Mouse (Mus musculus) spleen, embryonic (tissue): ENCODE results near the gene Pus10.

Source experiments
- CTCF ChIA-PET: fragments of 350-600 bp; sonication (Branson Sonifier 250); formaldehyde crosslinking; loops from one replicate; lab custom pipeline; 2022; lab: Charles Lee

Pus10 gene

DNA sequence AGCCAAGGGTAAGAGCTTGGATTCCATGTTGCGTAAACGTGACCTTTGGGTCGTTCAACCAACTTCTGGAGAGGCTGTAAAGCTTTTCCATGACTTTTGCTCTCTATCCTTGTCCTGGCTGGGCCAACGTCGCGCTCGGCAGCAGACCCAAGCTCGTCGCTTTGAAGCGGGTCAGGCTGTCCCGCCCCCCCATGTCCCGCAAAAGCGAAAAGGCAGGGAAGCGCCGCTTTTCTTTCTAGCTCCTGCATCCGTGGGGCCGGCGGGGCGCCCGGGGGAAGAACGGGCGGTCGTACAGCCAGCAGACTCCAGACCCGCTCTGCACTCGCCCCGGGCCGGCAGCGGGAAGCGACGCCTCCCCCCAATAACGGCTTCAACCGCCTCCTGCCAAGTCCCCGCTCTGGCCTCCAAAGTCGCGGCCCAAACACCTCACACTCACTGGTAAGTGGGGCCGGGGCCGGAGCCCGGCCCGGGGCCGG is at the start of gene Pus10:
Gene Pus10 (plus strand): TSS at position 364 of the 476 bp plus-strand sequence.
- CTCF ChIA-PET: interaction anchor here (0.5 kb wide), 1 partner anchor 105 kb away, joined by 3 read pairs; the partner anchor contains the start of gene Rel

DNA sequence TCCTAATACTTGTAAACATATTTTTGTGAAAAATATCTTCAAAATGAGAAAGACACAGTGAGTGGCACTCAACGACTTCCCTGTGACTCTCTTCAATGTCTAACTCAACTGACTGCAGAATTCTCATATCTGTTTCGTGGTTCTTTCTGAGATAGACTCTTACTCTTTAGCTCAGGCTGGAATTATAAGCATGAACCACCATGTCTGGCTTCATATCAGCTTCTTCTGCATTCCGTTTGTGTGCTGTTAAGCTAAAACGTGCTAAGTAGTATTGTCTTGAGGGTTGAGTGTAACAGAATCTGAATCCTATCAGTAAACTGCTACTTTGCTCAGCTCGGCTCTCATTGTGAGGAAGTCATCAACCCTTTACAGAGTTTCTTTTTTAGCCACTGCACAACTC is 46.5 kb upstream of the Pus10 start:
- CTCF ChIA-PET: no interaction called here

DNA sequence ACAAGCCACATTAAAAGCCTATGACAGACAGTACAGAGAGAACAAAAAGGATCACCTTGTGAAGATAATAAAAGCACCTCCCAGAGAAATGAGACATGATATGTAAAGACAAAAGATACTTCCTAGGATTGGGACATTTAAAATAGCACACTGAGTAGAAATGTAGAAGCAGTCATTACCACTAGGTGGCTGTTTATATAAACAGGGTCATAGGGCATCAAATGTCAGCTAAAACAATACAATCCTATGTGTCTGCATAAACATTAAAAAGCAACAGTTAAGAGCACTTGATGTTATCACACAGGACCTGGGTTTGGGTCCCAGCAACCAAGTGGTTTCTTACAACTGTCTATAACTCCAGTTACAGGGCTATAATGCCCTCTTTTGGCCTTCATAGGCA is 34.8 kb upstream of the Pus10 start:
- CTCF ChIA-PET: interaction anchor here (0.7 kb wide), 1 partner anchor 132 kb away, joined by 3 read pairs; no protein-coding TSS in a partner anchor

DNA sequence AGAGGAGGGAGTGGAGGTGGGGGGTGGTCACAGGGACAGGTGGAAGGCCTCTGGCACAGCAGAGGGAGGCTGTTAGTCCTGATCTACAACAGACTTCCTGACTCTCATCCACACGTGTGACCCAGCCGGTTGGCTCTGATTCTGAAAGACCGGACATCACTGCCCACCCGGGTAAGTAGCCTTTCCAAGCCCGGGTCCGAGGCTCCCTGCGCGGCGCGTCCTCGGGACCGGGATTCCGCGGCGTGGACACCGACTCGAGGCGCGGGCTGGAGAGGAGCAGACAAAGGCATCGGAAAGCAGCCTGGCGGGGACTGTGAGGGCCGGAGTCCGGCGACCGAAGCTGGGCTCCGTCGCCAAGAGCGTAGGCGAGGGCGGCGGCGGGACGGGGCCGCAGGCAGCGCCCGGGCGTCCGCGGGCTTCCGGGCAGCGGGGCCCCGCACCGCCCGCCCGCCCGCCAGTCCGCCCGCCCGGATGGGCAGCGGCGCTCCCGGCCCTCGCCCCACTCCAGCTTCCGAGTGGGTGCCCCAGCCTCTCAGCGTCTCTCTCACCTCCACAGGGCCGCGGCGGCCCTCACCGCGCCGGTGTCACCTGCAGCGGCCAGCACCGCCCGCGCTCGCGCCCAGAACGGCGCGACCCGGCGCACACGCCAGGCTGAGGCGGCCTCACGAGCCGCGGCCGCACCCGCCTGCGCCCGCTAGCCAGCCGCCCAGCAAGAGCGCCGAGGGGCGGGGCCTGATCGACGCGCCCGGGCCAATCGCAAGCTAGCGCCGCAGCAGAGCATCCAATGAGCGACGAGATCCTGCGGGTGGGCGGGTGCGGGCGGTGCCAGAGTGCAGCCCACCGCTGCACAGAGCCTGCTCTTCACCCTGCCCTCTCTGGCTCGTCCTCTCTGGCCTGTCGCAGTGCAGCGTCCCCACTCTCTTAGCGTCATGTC is 32.3 kb upstream of the Pus10 start, which contains the start of gene 0610010F05Rik:
Gene 0610010F05Rik (minus strand): TSS at position 695 of the 934 bp plus-strand sequence.
- CTCF ChIA-PET: interaction anchor here (0.7 kb wide), 1 partner anchor 18 kb away, joined by 4 read pairs; no protein-coding TSS in a partner anchor

DNA sequence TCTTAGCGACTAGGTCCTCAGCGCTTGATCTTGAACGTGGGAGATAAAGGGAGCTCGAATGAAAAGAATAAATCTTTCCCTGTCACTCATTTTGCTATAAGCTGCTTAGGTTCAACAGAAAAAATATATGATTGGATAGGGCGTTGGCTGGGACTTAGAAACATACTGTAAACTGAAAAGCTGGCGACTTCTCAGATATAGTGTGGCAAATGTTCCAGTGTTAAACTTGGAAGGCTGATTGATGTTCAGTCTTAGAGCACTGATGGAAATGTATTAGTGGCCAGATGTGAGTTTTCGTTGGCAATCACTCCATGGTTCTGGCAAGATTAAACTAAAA is 31.6 kb upstream of the Pus10 start:
- CTCF ChIA-PET: interaction anchor here (0.7 kb wide), 1 partner anchor 17 kb away, joined by 4 read pairs; no protein-coding TSS in a partner anchor

DNA sequence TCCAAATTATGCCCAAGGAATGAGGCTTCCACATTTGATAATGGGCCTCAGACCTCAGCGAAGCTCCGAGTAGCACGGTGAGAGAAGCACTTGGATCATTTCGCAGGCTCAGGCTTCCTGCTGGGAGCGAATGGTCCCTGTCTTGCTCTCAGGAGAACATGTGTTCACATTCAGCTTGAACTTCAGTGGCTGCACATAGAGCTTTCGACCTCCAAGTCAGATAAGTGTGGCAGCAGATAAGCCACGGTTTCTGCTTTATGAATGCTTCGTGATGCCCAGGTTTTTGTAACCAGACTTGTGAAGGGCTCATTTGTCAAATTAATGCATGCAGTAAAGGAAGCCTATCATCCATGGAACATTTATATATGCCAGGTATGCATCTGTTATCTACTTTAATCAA is 30.9 kb upstream of the Pus10 start:
- CTCF ChIA-PET: no interaction called here

DNA sequence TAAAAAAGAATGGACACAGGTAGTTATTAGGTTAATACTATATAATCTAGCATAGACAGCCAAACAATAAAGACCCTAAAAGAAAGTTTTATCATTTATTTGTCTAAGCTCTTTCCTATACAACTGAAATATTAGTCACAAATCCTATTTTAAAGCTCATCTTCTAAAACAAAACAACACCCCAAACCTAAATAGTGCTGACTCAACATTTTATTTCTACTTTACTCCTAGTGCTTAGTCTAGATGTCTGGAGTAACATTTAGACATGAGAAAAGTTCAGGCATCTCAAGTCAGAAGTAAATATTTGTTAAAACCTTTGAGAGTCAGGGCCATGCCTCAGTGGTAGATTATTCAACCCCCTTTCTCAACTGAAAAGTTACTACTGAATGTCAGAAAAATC is 18.0 kb upstream of the Pus10 start:
- CTCF ChIA-PET: interaction anchor here (0.6 kb wide), 1 partner anchor 166 kb away, joined by 3 read pairs; no protein-coding TSS in a partner anchor

DNA sequence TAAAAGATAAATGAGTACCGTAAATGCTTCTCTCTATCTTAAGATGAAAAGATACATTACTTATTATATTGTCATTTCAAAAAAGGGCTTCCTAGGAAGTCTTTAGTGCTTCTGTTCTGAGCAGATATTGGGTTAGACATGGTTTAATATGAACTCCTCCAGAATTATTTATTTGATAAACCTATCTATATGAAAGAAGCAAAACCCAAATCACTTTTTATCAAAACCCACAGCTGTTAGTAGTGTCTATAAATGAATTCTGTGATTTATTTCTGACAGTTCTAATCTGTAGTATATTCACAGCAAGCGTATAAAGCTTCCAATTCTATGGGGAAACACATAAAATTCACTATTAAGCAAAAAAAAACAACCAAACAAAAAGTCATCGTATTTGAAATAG is 17.6 kb upstream of the Pus10 start:
- CTCF ChIA-PET: no interaction called here

DNA sequence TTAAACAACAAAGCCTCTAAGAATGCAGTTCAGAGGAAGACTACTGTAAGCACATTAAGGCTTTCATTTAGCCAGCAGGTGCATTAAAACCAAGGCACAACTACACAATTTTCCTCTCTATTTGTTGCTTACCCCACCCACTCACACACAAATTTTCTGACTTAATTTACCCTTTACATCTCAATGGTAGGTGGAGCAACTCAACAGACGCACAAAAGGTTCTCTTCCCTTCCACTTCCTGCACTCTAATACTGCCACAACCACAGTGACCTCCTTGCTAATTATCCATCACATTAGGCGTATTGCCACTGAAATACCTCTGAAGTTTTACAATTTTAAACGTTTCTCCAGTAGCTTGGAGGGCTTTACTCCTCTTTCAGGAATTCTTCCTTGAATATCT is 11.8 kb upstream of the Pus10 start:
- CTCF ChIA-PET: no interaction called here

DNA sequence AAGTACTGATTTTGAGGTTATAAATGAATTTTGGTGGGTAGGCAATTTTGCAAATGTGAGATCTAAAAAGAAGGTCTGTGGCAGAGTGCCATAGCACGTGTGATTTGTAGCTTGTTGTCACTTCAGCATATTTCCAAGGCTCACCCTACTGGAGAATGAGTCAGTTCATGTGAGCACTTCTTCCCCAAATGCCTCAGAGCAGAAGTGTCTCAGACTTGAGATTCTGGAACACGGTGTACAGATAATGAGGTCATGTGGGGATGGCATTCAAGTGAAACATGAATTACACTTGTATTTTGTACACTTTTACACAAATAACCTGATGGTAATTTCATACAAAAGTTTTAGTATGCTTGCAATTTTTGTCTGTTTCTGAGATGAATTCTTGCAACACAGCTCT is 7.7 kb upstream of the Pus10 start:
- CTCF ChIA-PET: interaction anchor here (0.6 kb wide), 1 partner anchor 66 kb away, joined by 3 read pairs; no protein-coding TSS in a partner anchor

DNA sequence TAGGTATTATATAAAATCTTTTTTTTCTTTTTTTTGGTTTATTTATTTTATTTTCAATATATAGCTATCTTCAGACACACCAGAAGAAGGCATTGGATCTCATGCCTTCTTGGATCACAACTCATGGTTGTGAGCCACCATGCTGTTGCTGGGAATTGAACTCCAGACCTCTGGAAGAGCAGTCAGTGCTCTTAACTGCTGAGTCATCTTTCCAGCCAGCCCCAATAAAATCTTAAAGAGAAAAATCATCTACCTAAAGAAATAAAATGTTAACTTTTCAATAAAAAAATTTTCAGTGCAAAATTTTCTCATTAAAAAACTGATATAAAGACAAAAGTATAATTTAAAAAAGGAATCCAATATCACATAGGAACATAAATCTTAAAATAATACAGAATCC is 1.2 kb upstream of the Pus10 start:
- CTCF ChIA-PET: interaction anchor here (0.7 kb wide), 1 partner anchor 33 kb away, joined by 4 read pairs; no protein-coding TSS in a partner anchor

DNA sequence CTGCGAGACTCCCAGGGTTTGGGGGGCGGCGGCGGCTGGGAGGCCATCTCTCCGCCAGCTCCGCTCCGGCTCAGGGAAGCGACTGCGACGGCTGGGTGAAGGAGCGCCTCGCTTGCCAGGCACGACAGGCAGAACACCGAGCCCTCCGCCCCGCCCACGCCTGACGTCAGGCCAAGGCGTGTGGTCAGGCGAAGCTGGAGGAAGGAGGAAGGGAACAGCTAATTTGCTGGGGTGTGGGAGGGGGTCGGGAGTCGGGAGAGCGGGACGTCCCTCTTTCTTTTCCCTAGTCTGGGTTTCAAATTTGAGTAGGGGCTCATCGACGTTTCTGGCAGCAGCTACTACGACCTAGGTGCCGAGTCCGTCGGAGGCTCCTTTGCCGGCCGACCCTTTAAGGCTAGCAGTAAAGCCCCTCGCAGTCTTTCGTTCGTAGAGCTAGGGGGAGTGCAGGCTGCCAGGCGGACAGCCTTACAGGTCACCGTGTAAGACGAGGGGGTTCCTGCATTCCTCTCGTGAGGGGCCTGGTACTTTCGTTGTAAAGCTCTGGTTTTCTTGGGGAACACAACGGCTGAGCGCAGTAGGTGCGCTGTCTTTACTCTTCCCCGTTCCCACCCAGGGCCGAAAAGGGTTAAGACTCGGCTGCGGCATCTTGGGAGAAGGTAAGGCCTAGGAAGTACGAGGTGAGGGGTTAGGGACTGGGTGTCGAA is 476 bp downstream of the Pus10 start, which contains the start of gene Pex13:
Gene Pex13 (minus strand): TSS at position 162 of the 704 bp plus-strand sequence.
- CTCF ChIA-PET: interaction anchor here (0.6 kb wide), 1 partner anchor 33 kb away, joined by 8 read pairs; no protein-coding TSS in a partner anchor

DNA sequence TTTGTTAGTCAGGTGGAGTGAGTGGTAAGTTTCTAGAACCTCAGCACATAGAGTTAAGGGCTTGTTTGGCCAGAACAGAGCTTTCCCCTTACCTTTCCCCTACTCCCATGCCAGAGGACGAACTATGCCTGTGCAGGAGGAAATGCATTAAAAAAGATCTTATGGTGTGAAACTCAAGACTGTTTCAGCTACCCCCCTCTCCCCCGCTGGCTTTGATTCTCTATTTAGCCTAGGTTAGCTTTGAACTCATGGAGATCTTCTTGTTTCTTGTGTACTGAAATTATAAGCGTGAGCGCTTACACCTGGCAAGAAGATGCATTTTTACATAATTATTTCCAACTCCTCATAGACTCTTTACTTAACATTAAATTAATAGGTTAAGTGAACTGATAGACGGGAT is 1.1 kb downstream of the Pus10 start:
- CTCF ChIA-PET: interaction anchor here (0.6 kb wide), 1 partner anchor 33 kb away, joined by 8 read pairs; no protein-coding TSS in a partner anchor

DNA sequence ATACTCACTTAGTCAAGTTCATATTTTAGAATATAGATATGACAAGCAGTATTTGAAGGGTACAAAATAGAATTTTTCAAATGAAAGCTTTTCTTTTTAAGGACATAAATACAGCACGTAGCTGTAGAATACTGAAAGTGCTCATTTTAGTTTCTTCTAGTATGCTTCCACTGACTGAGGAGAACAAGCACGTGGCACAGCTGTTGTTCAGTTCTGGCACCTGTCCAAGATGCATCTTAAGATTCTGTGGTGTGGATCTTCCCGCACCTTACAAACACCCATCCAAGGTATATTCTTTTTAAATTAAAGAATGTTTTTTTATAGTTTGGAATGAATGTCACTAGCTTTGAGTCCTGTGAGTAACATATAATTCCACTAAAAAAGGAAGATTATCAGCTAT is 1.7 kb downstream of the Pus10 start:
- CTCF ChIA-PET: no interaction called here

DNA sequence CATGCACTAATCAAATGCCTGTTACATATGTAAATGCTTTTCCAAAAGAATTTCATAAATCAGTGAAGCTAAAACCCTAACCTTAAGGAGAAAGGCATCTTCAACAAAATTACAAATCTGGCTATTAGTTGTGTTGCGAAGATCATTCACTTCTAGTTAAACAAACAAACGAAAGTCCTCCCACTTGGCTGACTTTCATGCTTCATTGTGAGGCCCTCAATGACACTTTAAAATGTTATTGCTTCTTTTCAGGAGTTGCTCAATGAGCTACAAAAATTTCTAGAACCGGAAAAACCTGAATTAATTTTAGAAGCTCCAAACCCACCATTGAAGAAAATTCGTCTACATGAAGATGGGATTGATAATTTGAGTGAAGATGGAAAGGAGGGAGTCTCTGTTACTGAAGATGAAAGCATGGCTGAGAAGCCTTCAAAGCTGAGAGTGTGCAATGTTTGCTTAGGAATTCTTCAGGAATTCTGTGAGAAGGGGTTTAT is 6.8 kb downstream of the Pus10 start:
- CTCF ChIA-PET: interaction anchor here (0.5 to 0.6 kb wide), 2 partner anchors 40 to 198 kb away, joined by 3 to 4 read pairs; no protein-coding TSS in a partner anchor

DNA sequence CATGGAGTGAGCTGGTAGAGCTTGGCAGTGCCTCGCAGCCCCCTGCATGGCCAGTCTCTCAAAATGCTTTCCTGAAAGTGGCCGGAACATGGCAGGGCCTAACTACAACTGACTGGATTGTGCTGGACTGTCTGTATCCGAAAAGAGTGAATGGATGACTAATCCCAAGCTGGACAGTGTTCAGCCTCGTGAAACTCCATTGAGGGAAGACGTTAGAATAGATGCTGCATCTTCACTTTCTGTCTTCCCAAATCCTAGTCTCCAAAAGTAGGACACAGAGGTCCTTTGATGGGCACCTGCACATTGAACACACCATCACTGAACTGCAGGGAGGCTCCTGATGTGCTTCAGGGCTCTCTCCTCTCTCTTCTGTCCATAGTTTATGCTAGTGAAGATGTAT is 10.6 kb downstream of the Pus10 start:
- CTCF ChIA-PET: no interaction called here

DNA sequence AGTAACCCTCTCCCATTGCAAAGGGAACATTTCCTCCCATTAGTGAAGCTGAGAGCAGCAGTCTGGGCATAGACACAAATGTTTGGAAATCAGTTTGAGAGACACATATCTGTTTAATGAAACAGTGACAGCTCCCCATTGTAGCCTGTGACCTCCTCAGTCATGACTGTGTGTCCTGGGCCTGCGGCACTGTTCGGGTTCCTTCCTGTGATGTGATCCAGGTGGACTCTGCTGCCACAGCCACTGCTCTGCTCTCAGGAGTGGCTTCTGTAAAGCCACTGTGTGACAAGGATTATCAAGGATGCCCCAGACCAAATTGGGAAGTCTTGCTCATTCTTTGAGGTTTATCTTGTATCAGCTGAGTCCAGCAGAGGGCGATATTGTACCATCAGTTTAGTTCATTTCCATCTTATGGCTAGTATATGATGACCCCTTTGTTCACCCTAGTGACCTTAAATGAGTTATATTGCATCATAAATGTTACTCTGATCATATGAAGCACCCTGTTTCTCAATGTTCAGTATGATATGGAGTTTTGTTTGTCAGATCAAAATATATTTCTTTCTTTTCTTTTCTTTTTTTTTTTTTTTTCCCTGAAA is 13.7 kb downstream of the Pus10 start:
- CTCF ChIA-PET: interaction anchor here (0.5 kb wide), 1 partner anchor 140 kb away, joined by 4 read pairs; no protein-coding TSS in a partner anchor

DNA sequence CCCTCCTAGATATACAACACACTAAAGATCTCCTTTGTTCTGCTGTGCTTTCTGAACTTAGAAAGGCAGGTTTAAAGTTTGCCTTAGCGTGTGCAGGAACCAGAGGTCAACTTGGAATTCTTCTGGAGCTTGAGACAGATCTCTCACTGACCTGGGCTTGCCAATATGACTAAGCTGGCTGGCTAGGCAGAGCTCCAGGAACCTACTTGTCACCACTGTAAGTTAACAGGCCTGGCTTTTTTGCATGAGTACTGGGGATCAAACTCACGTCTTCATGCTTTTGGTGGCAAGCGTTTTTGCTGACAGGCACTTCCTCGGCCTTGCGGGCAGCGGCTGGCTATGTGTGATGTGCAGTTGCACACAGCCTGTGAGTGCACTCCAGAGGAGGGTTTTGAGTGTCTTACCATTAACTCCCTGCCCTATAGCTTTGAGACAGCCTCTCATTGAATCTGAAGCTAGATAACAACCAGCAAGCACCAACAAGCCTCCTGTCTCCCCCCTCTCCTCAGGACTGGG is 15.0 kb downstream of the Pus10 start:
- CTCF ChIA-PET: no interaction called here

DNA sequence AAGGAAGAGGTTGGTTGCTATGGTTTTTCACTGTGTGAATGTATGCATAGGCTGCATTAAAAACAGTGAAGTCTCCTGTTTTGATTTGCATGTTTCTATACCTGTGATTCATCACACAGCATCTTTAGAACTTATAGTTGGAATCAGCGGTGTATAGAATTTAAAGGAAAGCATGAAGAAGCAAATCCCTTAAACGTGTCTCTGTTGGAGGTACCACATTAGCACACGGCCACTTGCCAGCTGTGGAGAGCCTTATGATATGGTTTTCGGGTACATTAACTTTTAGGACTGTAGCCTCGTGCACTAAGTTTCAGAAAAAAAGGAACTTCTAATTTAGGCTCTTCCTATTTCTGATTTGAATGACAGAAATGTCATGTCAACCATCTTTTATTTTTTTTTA is 17.1 kb downstream of the Pus10 start:
- CTCF ChIA-PET: no interaction called here

DNA sequence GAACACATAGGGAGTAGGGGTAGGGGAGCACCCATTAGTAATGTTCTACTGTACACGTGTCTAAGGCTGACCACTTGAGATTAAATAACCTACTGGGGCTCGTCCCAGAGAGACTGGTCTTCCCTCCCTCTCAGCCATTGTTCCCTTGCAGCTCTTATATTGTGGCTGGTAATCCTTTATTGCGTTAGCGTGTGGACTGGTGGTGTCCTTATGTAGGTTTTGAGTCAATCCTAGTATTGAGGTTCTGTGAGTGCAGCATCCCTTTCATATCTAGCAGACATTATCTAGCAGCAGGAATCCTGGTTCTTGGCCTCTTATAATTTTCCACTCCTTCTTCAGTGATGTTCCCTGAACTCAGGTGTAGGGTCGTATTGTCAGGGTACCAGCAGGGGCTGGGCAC is 21.2 kb downstream of the Pus10 start:
- CTCF ChIA-PET: no interaction called here

DNA sequence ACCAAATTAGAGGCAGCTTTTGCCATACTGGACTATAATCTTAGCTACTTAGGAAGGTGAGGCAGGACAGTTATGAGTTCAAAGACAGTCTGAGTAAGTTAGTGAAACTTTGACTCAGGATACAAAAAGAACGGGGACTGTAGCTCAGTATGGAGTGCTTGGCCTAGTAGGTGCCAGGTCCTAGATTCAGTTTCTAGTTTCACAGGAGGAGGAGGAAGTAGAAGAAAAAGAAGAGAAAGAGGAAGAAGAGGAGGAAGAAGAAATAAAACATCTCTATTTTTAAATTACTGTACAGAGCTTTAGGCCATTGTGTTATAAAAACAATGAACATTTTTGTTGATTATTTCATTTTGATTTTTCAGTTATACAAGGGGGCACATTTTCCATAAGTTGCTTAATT is 22.6 kb downstream of the Pus10 start:
- CTCF ChIA-PET: no interaction called here
